Mouse (Mus musculus): Measurements from ENCODE around the gene Col8a1. TPM values are rescaled to one million over a fixed set of nuclear protein-coding genes. Genes with fewer than 3 reads are reported as not detected.

Gene Col8a1
- polyA plus RNA-seq, 2 experiments from 2014 or later = 0.08 TPM; not detected in 1

DNA sequence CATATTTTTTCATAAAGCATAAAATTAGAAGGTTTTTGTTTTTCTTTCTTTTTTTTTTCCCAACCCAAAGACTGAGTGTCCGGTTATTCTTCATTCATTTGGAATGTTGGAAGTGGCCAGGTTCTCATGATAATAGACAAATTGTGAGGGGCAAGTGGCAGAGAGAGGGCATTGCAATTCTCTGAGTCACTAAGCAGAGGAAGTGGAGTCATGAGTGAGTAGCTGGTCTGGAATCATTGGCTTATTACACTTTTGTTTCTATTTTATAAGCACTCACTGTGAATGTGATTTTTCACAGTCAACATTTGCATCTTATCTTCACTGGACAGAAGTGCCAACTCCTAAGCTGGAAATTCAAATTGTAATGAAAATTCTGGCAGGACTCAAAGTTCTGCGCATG is 82.9 kb downstream of the Col8a1 start:
- no peak for ATAC-seq

DNA sequence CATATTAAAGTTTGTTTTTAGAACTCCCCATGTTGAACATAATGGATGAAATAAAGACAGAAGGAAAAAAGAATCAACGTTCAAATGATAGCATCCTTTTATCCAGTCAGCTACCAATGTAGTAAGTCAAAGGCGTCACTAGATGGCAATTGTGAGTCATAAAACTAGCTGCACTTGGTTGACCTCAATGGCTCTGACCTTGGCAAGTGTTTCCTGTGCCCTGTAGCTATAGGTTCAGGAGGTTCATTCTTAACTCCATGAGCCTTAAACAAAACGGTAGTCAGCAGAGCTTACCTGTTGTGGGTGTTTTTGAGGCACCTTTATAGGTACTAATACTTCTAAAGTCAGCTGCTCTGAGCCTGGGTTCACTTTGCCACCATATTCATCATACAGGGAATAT is 85.2 kb downstream of the Col8a1 start:
- no peak for ATAC-seq

DNA sequence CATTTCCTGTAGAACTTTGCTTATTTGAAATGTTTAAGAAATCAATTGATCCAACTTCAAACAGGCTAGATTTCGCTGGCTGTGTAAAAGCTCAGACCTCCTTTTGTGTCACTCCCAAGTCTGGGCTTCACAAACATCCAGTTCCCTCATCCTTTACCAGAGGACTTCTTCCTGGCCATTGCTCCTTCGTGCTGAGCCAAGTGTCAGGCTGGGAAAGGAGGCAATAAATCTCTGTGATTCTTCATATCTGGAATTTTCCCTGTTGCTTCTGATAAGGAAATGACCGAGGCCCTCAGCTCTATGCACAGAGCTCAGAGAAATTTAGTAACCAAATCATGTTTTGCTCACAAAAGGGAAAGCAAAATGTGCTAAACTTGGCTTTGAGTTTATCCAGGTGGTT is 91.9 kb downstream of the Col8a1 start:
- no peak for ATAC-seq

DNA sequence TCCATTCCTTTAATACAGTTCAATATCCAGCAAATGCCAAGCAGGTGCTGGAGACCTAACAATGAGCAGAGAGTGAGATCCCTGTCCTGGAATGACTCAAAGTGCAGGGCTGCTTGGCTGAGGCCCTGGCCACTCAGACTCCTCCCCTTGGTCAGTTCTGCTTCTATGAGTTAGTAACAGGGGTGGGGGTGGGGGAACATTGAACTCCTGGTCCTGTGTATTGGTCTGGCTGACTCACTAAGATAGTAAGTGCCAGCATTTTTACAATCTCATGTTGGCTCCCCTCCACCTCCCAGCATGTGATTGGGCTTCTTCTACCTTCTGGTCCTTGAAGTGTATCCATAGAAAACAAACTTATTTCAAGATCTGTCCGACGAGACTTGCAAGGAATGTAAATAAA is 104.6 kb downstream of the Col8a1 start:
- no peak for ATAC-seq

DNA sequence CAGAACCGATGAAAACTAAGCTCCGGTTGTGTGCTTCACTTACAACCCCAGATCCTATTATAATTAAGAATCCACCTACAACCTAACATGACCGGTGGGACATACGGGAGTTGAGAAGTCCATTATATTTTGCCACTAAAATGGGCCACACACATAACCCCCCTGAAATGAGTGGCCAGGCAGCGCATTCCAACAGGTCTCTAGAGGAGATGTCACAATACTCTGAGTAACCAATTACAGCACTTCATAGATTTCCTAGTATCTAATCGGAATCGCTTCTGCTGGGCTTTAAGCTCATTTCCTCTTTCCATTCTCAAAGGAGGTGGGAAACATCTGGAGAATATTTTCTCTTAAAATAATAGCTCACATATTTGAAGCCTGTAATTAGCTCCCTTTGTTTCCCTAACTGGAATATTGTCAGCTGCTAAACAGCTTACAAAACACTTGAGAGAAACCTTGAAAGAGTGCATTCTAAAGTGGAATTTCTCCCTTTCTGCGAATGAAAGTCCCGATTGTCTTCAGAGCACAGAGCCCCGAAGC is 113.1 kb downstream of the Col8a1 start:
- no peak for ATAC-seq

DNA sequence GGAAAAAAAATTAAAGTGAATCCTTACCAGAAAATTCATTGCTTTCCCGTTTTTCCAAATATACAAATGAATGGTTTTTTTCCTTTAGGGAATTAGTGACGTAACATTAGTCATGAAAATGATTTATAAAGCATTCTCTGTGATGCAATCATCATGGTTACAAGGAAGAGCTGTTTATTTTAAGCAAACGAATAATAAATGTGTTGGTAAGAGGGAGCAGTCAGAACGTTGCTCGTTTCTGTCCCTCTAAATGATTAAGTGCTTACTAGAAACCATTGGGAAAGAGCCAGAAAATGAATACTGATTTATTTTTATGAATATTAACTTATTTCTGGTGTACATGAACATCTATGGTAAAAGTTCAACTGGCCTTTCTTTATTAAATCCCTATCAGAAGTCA is 119.8 kb downstream of the Col8a1 start:
- ATAC-seq = no peak

DNA sequence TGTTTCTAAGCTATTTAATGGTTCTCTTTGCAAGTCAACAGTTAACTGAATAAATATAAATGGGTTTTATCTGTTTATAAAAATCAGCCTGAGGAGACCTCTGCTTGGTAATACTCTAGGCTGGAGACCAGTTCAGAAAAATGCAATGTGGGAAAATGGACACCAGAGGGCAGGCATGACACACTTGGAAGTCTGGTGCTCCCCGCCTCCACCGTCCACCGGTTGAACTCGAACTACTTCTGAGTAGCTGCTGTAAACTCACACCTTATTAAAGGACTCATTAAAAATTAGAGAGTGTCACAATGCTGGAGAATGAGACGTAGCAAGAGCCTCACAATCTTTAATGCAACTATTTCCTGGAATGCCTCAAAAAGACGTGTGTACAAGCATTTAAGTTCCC is 120.3 kb downstream of the Col8a1 start:
- ATAC-seq = peak; percentile 32

DNA sequence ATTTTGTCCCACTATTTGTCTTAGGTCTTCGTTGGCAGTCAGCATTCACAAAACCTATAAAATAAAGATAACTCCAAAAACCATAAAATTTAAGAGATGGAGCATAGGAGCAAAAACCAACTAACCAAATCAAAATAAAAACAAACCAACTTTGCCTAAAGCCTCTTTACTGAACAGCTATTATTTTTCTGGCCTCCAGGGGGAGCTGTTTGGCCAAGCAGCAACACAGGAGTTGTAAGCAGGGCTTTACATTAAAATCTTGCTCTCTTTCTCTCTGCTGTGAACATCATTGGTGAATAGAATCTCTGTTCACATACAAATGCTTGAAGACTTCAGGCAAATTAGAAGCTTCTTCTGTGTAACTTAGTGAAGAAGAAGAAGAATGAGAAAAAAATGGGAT is 142.8 kb downstream of the Col8a1 start:
- peak; percentile 51 for ATAC-seq

DNA sequence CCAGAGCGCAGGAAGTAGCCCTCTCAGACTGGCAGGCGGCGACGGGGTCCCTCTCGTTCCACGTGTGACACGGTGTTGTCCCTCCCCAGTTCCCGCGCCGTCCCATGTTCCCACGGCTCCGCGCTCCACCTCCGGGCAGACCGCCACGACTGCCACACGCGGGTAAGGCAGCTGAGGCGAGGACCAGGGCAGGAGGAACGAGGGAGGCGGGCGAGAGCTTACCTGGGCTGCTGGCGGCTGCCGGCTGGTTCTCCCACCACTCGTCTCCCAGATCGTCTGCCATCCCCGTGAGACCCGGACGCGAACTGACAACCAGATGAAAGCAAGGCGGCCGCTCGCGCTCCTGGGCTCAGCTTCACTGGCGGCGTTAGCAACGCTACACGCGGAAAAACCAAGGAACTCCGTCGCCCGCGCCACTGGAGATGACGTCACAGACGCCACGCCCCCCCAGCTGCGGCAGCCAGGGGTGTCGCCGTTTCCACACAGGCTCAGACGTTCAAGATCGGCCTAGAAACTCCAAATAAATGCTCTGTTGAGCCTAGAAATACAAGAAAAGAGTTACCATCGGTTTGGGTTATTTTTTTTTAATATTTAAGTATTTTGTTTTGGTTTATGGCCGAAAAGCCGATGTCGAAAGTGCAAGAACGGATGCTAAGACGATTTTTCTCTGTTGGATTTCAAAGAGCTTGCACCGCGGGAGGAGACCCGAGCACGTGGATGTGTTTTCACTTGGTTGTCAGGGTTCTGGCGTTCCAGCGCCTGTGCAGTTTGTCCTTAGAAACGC is 147.9 kb downstream of the Col8a1 start, which contains the start of gene Cmss1:
Gene Cmss1, minus strand, starts transcription at position 421 of the 784 bp plus-strand sequence.
- peak; percentile 98 for ATAC-seq

DNA sequence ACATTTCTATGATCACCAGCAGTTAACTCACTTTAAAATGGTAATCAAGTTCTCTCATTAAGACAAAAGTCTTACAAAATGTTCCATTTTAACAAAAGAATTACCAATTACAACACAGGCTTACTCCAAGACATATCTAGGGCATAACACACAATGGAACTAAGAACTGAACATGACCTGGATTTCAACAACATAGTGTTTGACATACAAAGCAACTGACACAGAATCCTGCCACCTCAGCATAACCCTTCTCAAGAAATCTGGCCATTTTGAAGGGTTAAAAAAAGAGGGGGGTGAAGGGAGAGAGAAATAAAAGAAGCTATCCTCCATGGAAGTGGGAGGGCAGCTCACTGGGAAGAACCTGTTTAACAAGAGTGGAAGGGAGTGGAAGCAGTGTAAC is 153.5 kb downstream of the Col8a1 start:
- ATAC-seq = no peak

DNA sequence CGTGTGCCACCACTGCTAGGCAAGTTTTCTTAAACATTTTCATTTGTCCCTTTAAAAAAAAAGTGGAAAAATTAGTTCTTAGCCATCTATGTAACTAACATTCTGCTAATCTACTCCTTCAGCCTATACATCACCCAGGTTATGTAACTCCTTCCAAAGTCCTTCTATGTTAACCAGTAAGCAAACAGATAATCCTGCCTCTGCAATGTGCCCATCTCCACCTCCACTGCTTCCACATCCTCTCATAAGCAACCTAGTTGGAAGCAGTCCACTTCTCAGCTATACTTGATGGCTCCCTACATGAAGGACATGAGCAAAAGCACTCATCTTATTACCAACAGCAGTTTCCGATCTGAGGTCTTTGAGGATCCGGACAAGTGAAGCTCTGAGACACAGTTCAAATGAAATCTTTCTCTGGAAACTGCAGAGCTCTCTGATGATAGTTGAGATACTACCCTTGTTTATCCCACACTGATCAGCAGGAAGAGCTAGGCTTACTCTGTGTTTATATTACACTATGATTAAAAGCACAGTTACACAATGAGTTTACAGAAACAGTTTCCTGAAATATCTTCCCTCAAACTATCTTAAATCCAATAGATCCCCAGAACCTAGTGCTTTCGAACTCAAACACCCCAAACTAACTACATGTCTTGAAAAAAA is 157.1 kb downstream of the Col8a1 start:
- ATAC-seq = no peak

DNA sequence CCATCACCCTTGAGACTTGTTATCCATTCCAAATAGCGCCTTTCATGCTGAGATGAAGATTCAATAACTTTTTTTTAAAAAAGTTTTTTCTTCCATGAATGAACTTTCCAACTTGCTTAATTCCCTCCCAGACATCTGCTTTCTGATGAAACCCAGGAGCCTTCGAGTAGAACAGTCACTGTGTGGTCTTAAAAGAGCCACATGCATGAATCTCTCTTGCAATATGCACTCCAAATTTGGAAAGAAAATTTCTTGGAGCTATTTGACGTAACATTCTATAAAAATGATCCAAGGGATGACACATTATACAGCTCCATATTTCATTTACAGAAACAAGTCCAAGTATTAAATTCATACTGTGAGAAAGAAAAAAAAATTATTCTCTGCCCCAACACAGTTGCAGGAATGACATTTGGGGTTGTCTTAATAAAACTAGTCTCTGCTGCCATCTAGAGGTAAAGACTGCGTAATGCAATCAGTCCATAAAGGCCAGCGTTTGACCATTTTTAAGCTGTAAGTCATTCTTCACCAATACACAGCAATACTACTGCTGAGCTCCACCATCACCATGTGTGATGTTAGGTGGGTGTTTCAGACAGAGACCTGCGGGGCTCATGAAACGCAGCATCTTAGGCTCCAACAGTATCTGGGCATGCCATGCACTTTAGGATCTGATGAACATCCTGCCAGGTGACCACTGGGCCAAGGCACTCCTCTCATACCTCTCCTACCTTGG is 160.9 kb downstream of the Col8a1 start:
- peak; percentile 89 for ATAC-seq

DNA sequence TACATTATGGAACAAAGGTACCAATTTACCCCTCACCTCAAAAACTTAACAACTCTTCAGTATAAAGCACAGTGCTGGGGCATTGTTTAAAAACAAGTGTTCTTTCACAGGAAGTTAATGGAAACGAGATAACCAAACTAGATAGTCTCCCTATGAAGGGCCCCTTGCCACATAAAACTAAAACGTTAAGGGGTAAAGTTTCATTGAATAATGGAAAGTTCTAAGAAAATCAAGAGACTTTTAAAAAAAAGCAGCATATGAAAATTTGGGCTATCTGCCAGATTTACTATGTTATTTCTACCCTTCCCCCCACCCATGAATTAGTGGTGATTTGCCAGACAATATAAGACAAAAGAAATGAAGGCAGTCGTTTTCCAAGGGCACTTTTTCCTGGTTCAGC is 169.3 kb downstream of the Col8a1 start:
- ATAC-seq = peak; percentile 84

DNA sequence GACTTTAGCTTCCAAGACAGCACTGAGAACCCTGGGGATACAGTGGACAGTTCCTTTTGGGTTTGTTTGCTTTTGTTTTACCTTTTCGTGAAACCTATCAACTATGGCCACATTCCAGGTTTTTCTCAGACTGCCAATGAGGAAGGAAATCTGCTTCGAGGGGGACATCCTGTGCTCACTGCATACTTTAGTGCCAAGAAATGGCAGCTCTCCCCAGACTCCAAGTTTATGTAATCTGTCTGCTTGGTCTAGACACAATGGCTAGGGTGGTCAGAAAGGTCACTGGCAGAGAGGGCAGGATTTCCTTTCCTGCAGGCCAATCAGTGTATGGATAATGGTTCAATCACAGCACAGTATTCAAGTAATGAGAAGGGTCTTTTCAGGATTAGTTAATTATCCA is 172.5 kb downstream of the Col8a1 start:
- no peak for ATAC-seq

DNA sequence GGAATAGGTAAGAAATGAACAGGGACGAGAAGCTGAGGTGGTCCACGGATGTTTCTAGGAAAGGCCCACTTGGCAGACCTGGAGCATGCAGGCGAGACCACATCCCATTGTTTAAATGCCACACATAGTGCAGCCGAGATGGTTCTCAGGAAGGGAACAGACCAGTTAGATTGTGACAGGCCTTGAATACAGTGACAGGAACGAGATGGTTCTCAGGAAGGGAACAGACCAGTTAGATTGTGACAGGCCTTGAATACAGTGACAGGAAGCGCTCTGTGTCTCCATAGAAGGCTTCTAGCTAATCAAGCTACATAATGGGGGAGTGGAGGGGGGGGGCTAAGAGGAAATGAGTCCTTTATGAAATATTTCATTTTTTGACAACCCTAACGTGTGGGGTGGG is 174.5 kb downstream of the Col8a1 start:
- no peak for ATAC-seq

DNA sequence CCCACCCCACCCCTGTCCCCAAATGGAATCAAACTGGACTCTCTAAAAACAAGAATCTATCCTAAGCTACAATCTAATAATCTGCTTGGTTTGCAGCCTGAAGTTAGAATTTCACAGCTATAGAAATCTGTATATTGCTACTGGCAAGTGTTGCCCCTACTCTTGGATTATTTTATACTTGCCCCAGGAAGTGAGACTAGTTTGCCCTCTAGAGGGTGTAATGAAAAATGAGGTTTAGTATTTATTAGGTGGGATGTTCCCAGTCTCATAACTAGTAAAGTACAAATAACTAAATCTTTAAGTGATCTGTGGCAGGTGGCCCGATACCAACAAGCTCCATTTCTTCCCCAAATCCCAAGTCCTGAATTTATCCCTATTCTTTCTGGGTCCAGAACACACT is 177.0 kb downstream of the Col8a1 start:
- peak; percentile 56 for ATAC-seq

DNA sequence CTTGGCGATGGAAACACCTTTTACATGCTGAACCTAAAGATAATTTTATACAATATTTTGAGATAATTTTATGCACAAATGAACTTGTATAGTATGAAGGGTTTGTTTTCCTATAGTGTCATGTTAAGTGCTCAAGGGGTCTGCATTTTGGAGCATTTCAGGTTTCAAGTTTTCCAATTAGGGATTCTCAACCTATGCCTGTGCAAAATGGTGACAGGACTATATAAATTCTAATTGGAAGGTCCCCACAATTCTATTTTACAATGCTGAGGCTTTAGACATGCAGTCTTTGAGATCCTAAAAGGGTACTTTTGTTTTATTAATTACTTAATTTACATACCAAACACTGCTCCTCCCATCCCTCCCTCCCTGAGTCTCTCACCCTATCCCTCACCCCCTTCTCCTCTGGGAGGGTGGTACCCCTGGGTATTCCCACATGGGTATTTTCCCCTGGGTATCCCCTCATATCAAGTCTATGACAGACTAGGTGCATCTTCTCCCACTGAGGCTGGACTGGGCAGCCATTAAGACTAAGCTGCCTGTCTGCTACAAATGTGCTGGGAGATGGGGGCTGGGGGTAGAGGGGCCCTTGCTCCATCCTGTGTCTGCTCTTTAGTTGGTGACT is 178.7 kb downstream of the Col8a1 start:
- no peak for ATAC-seq

Other genes with a start within 250 kb of the Col8a1 start
- 10 to 100 TPM; 25.5 to 33.1 TPM for gene Cmss1, start 147.9 kb downstream of the Col8a1 start, polyA plus RNA-seq (2017; shearing (Covaris generic))